Mouse (Mus musculus) Patski (cell line): Measurements from ENCODE around the gene Msrb1. TPM values are rescaled to one million over a fixed set of nuclear protein-coding genes. Genes with fewer than 3 reads are reported as not detected.
A peak's percentile ranks its signal among the peaks of the same experiment; 100 is the strongest.
"Not testable (repeated sequence)": the region's sequence is repeated elsewhere in the genome, so short reads cannot be mapped to it uniquely, and the experiment has no call there.

ENCODE experiments used
- ATAC-seq: fragments of 100-300 bp; one replicate; pipeline ENCODE4 v1.8.0; 2021
- CTCF ChIA-PET: fragments of 350-600 bp; sonication (Branson Sonifier 250); formaldehyde crosslinking; loops from one replicate; lab custom pipeline; 2022; ENCODE audit warnings: inconsistent platforms; lab: Charles Lee
- POLR2A ChIA-PET: fragments of 350-600 bp; sonication (Branson Sonifier 250); formaldehyde crosslinking; loops from one replicate; lab custom pipeline; 2022; ENCODE audit warnings: antibody characterized with exemption, inconsistent platforms; lab: Charles Lee
- DNase-seq: peaks from one replicate; pipeline ENCODE4 v3.0.0-alpha.2; 2011; ENCODE audit warnings: low read depth, low spot score
- H3K27me3 ChIP-seq: fragments of 371-371 bp; one replicate; pipeline ENCODE4 v1.5.1; 2021
- CTCF ChIP-seq: fragments of 100-300 bp; IDR thresholded peaks from one replicate; pipeline ENCODE4 v1.5.1; 2021
- in situ Hi-C: fragments of 300-500 bp; cut with MboI; formaldehyde crosslinking; loops from 3 replicates; pipeline ENCODE4 v1.11.1; 2018; ENCODE audit warnings: low pct_unique_long_range_greater_than_20kb, mixed read lengths
- polyA plus RNA-seq: library from polyadenylated mRNA; unstranded; gene quantifications from one replicate; pipeline ENCODE4 v1.2.3, GENCODE M21; 2021

The Msrb1 gene
- polyA plus RNA-seq, 1 experiment from 2014 or later = 100 TPM

DNA sequence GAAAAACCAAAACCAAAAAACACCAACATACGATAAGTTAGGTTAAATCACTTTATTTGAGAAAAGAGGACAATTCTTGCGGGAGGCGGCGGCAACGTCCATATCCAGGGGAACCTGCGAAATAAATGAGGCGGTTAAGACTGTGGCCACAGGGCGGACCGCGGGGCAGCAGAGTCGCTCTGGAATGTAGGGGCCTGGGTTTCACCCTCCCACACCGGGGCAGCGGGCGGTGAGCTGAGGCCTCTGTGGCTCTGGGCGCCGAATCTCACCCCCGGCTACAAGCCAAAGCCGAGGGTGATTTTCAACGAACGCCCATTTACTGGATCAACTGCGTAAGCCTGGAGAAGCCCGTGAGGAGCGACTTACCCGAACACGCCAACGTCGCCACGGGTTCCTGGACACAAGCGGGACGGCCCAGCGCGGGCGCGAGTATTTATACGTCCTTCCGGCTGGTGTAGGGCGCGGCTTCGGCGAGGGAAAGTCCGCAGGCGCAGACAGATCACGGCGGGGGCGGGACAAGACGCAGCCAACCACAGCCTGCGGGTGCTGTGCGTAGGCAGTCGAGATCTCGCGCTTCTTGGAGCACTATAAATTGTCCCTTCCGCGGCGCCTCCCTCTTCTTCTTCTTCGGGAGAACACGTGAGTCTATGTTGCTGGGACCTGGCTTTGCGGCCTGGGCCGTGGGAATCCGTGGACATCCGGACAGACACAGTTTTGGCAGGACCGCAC is 16.8 kb upstream of the Msrb1 start:
- ChIA-PET CTCF (no interaction called here), POLR2A (interaction anchor here (0.8 kb wide), 1 partner anchor 19 kb away, joined by 7 read pairs; no protein-coding TSS in a partner anchor)
- DNase-seq = peak; percentile 91
- peak; percentile 80 for ATAC-seq
- no peaks in the 10 kb centered on the region for H3K27me3 ChIP-seq
- in situ Hi-C loops = loop anchor here (5.0 kb wide), 1 partner anchor 1823 kb away; no protein-coding TSS in a partner anchor
- no peak for TF ChIP-seq CTCF

DNA sequence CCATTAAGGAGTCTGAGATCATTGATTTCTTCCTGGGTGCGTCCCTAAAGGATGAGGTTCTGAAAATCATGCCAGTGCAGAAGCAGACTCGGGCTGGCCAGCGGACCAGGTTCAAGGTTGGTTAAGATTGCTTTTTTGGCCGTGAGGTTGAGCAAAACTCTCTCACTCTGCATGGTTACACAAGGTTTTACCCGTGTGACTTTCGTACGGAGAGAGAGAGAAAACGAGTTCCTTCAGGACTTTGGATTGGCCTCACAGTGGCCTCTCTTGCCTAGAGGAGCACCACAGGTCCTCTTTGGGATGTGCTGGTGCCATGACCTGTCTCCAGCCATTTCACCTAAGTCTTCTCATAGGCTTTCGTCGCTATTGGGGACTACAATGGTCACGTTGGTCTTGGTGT is 15.8 kb upstream of the Msrb1 start:
- H3K27me3 ChIP-seq, POLR2A ChIA-PET, DNase-seq, CTCF ChIA-PET, ATAC-seq: not testable (repeated sequence)
- in situ Hi-C loops = loop anchor here (5.0 kb wide), 1 partner anchor 1822 kb away; no protein-coding TSS in a partner anchor

DNA sequence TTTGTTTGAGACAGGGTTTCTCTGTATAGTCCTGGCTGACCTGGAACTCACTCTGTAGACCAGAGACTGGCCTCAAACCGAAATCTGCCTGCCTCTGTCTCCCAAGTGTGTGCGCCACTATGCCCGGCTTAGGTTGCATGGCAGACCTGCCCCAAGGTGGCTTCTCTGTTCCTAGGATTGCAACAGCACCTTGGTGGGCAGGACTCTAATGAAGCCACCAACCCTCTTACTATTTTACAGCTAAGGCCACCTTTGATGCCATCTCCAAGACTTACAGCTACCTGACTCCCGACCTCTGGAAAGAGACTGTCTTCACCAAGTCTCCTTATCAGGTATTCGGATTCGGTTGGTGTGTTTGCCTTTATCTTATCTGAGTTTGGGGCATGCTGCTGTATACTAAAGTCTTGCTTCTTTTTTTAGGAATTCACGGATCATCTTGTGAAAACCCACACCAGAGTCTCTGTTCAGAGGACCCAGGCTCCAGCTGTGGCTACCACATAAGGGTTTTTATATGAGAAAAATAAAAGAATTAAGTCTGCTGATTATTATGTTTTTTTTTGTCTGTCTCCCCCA is 15.0 kb upstream of the Msrb1 start:
- CTCF ChIA-PET, H3K27me3 ChIP-seq, DNase-seq, ATAC-seq: not testable (repeated sequence)
- in situ Hi-C loops = loop anchor here (5.0 kb wide), 1 partner anchor 1821 kb away; no protein-coding TSS in a partner anchor
- POLR2A ChIA-PET = interaction anchor here (0.6 to 1.6 kb wide), 5 partner anchors 14 to 84 kb away, joined by 3 to 4 read pairs (median 3); partner anchors contain the start of genes Msrb1 and Tbl3

DNA sequence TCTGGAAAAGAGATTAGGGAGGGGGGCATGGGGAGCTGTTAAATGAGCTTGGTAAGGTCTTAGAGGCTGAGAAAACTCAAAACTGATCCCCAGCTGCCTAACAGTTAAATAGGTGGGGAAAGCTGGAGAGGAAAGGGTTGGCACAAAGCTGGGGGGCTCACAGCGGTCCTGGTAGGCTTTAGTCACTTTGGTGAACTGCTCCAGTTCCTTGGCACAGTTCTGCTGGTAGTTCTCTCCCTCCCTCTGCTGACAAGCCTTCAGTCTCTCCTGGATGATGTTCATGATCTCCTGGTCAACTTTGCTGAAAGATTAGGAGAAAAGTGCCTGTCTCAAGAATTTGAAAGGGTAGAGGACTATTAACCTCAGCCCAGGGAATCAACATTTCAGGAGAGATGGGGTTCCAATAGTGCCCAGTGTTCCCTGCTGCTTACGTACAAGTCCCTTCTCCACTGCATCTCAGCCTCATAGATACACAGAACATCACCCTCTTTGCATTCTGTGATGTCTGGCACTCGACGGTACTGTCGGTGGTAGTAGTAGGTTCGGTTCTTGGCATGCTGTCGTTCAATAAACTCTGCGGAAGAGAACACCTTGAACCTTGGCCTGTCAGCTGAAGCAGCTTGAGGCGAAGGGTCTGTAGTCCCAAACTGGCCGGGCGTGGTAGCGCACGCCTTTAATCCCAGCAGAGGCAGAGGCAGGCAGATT is 14.1 kb upstream of the Msrb1 start:
- in situ Hi-C loops = loop anchor here (5.0 kb wide), 1 partner anchor 1820 kb away; no protein-coding TSS in a partner anchor
- POLR2A ChIA-PET = interaction anchor here (0.7 to 1.6 kb wide), 4 partner anchors 15 to 51 kb away, joined by 3 to 4 read pairs (median 3); partner anchors contain the start of gene Tbl3
- CTCF ChIA-PET = interaction anchor here (2.9 kb wide), 1 partner anchor 12 kb away, joined by 22 read pairs; the partner anchor contains the start of gene Msrb1
- DNase-seq (no peak), ATAC-seq (no peak)
- no peak for TF ChIP-seq CTCF
- H3K27me3 ChIP-seq = no peaks in the 10 kb centered on the region

DNA sequence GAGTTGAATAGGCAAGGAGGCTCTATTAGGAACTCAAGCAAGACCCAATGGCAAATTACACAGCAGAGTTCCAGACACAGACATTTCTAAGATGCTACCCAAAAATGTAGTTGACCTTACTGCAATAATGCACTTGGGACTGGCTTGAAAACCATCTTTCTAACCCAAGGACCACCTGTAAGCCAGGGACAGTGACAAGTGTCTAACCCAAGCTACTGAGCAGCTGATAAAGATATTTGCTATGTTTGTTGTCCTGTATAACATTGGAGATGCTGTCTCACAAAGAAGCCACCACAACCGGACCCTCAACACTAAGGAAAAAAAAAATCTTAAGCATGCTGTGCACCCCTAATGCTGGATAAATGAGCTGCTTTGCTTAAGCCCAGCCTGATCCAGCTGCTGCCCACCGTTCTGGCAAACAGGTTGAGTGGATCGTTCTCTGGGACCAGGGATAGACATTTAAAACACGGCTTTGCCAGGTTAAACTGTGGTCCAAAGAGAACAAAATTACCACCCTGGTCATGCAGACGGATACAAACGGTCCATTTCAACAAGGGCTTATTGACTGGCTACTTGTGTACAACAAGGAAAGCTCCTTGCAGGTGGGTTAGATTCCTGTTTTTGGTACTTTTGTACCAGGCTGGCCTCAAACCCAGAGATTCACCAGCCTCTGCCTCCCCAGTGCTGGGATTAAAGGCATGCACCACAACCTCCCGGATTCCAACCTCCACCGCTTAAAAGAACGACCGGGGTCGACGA is 13.1 kb upstream of the Msrb1 start:
- no peak for DNase-seq
- ChIA-PET CTCF (interaction anchor here (1.7 to 2.9 kb wide), 2 partner anchors 11 to 34 kb away, joined by 5 to 22 read pairs; partner anchors contain the start of genes Msrb1 and Syngr3), POLR2A (interaction anchor here (1.1 kb wide), 1 partner anchor 10 kb away, joined by 3 read pairs; no protein-coding TSS in a partner anchor)
- H3K27me3 ChIP-seq = no peaks in the 10 kb centered on the region
- in situ Hi-C loops = loop anchor here (5.0 kb wide), 1 partner anchor 1819 kb away; no protein-coding TSS in a partner anchor
- no peak for TF ChIP-seq CTCF
- ATAC-seq = no peak

DNA sequence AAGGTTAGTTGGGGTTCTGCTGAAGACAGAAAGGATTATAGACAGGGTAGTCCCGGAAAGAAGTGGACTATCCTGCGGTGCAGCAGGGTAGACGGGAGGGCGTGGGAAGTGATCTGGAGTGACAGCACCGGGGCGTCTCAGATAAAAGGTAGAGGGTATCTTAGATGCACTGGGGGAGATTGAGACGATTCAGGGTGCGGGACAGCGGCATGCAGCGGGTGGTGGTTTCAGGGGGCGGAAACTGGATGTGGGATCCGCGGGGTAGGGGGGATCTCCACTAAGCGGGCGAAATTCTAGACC is 12.6 kb upstream of the Msrb1 start:
- CTCF ChIA-PET = interaction anchor here (0.9 to 2.9 kb wide), 3 partner anchors 11 to 97 kb away, joined by 3 to 22 read pairs (median 5); partner anchors contain the start of genes Msrb1 and Syngr3
- no peaks in the 10 kb centered on the region for H3K27me3 ChIP-seq
- POLR2A ChIA-PET = interaction anchor here (1.0 to 1.1 kb wide), 2 partner anchors 9 to 13 kb away, joined by 3 read pairs; partner anchors contain the start of gene Msrb1
- ATAC-seq (no peak), DNase-seq (no peak)
- in situ Hi-C loops = loop anchor here (5.0 kb wide), 1 partner anchor 1818 kb away; no protein-coding TSS in a partner anchor
- TF ChIP-seq CTCF = no peak

DNA sequence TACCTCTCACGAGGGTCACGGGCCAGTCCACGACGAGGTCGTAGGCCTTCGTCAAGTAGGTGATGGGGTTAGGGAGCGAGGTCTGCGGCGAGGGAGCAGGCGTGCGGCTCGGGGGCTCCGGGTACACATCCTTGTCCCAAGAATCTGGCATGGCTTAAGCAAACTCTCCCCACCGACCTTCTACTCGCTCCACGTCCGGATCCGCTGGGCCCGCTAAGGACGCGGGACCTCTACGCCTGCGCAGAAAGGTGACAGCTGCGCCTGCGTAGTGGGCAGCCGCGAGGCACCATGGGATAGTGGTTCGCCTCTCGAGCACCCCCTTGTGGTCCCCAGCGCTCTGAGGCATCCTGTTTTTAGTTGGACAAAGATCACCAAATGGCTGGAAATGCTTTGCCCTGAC is 12.3 kb upstream of the Msrb1 start, which contains the start of gene Ndufb10:
TSS of gene Ndufb10 (minus strand) at position 295 of the 400 bp plus-strand sequence.
- H3K27me3 ChIP-seq = no peaks in the 10 kb centered on the region
- no peak for TF ChIP-seq CTCF
- in situ Hi-C loops = loop anchor here (5.0 kb wide), 1 partner anchor 1818 kb away; no protein-coding TSS in a partner anchor
- POLR2A ChIA-PET = interaction anchor here (0.7 to 1.1 kb wide), 4 partner anchors 9 to 494 kb away, joined by 3 read pairs; partner anchors contain the start of gene Msrb1
- CTCF ChIA-PET = interaction anchor here (0.9 to 2.9 kb wide), 3 partner anchors 10 to 97 kb away, joined by 3 to 22 read pairs (median 5); partner anchors contain the start of genes Msrb1 and Syngr3
- ATAC-seq (peak; percentile 18), DNase-seq (peak; percentile 73)

DNA sequence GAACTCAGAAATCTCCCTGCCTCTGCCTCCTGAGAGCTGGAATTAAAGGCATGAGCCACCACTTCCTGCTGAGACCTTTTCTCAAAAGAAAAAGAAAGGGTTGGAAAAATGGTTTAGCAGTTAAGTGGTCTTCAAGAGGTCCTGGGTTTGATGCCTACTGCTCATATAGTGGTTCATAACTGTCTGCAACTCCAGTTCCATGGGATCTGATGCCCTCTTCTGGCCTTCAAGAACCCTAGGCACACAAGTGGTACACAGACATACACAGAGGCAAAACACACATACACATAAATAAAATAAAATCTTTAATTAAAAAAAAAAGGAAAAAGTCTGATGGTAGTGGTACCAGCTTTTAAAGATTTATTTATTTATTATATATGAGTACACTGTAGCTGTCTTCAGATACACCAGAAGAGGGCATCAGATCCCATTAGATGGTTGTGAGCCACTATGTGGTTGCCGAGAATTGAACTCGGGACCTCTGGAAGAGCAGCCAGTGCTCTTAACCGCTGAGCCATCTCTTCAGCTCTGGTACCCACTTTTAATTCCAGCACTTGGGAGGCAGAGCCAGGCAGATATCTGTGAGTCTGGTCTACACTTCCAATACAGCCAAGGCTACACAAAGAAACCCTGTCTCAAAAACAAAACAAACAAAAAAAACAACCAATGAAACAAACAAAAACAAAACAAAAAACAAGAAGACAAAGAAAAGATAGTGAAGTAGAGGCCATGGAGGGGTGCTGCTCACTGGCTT is 10.6 kb upstream of the Msrb1 start:
- in situ Hi-C loops = no loop called here
- ATAC-seq (no peak), DNase-seq (no peak)
- POLR2A ChIA-PET = interaction anchor here (0.6 kb wide), 1 partner anchor 220 kb away, joined by 3 read pairs; no protein-coding TSS in a partner anchor
- CTCF ChIA-PET = interaction anchor here (1.1 to 2.9 kb wide), 2 partner anchors 9 to 36 kb away, joined by 3 to 22 read pairs; partner anchors contain the start of gene Msrb1
- no peak for TF ChIP-seq CTCF
- no peaks in the 10 kb centered on the region for H3K27me3 ChIP-seq
